Mouse (Mus musculus) MN1 (cell line): ENCODE results near the gene Wdr91.

Source experiments
- DNase-seq: peaks from one replicate; pipeline ENCODE4 v3.0.0-alpha.2; 2016; ENCODE audit warnings: low spot score

Gene Wdr91

GRCm38 (mm10) chr6:34910371-34911219 is at the start of gene Wdr91:
TSS of gene Wdr91 (minus strand) at chr6:34910876.
- peak; percentile 92 for DNase-seq

- no peak for DNase-seq
Observed at GRCm38 (mm10) chr6:34959131-34959530, 48.5 kb upstream of the Wdr91 start.

GRCm38 (mm10) chr6:34955862-34956241 is 45.2 kb upstream of the Wdr91 start:
- DNase-seq: peak; percentile 16

GRCm38 (mm10) chr6:34954926-34955861 is 44.5 kb upstream of the Wdr91 start:
- DNase-seq: peak; percentile 53

GRCm38 (mm10) chr6:34951956-34952667 is 41.4 kb upstream of the Wdr91 start:
- no peak for DNase-seq

- DNase-seq: no peak
Observed at GRCm38 (mm10) chr6:34951518-34951917, 40.8 kb upstream of the Wdr91 start.

- DNase-seq: no peak
Observed at GRCm38 (mm10) chr6:34948461-34948860, 37.8 kb upstream of the Wdr91 start.

GRCm38 (mm10) chr6:34946486-34947079 is 35.9 kb upstream of the Wdr91 start:
- no peak for DNase-seq

GRCm38 (mm10) chr6:34943499-34943898 is 32.8 kb upstream of the Wdr91 start:
- no peak for DNase-seq

- DNase-seq: no peak
Observed at GRCm38 (mm10) chr6:34942446-34942845, 31.8 kb upstream of the Wdr91 start.

- no peak for DNase-seq
Observed at GRCm38 (mm10) chr6:34941496-34941895, 30.8 kb upstream of the Wdr91 start.

- DNase-seq: no peak
Observed at GRCm38 (mm10) chr6:34939451-34939850, 28.8 kb upstream of the Wdr91 start.

- peak; percentile 9 for DNase-seq
Observed at GRCm38 (mm10) chr6:34938929-34939325, 28.3 kb upstream of the Wdr91 start.

GRCm38 (mm10) chr6:34938280-34938928 is 27.7 kb upstream of the Wdr91 start:
- no peak for DNase-seq

GRCm38 (mm10) chr6:34936743-34937142 is 26.1 kb upstream of the Wdr91 start:
- DNase-seq: no peak

GRCm38 (mm10) chr6:34932633-34933032 is 22.0 kb upstream of the Wdr91 start:
- no peak for DNase-seq

GRCm38 (mm10) chr6:34927594-34927993 is 16.9 kb upstream of the Wdr91 start:
- no peak for DNase-seq

GRCm38 (mm10) chr6:34927156-34927555 is 16.5 kb upstream of the Wdr91 start:
- peak; percentile 64 for DNase-seq

GRCm38 (mm10) chr6:34921941-34922340 is 11.3 kb upstream of the Wdr91 start:
- DNase-seq: peak; percentile 66

GRCm38 (mm10) chr6:34920631-34921030 is 10.0 kb upstream of the Wdr91 start:
- DNase-seq: no peak

- DNase-seq: no peak
Observed at GRCm38 (mm10) chr6:34919956-34920355, 9.3 kb upstream of the Wdr91 start, which contains the start of gene Stra8. TSS of gene Stra8 (plus strand) at chr6:34920163.
